Mouse (Mus musculus) midbrain, embryonic 15.5 days (tissue): ENCODE measurements around the gene Adcy9. TPM values are rescaled to one million over a fixed set of nuclear protein-coding genes. Genes with fewer than 3 reads are reported as not detected.

ENCODE experiments used
- ATAC-seq: fragments of 200-750 bp; cut with Nextera tagmentation; replicated peaks from 2 replicates; pipeline ENCODE4 v1.8.0; 2017; ENCODE audit warnings: moderate TSS enrichment
- H3K27ac ChIP-seq: fragments of 300-500 bp; sonication (generic); 2 replicates; pipeline ENCODE4 v1.5.1; 2015; ENCODE audit warnings: mild to moderate bottlenecking, inconsistent platforms
- H3K27me3 ChIP-seq: fragments of 300-500 bp; sonication (generic); replicated peaks from 2 replicates; pipeline ENCODE4 v1.6.1; 2015; ENCODE audit warnings: inconsistent platforms
- H3K36me3 ChIP-seq: fragments of 300-500 bp; sonication (generic); replicated peaks from 2 replicates; pipeline ENCODE4 v1.6.1; 2015; ENCODE audit warnings: inconsistent platforms
- H3K4me1 ChIP-seq: fragments of 300-500 bp; sonication (generic); 2 replicates; pipeline ENCODE4 v1.6.1; 2015; ENCODE audit warnings: inconsistent platforms
- H3K4me2 ChIP-seq: fragments of 300-500 bp; sonication (generic); 2 replicates; pipeline ENCODE4 v1.6.1; 2015; ENCODE audit warnings: inconsistent platforms, mild to moderate bottlenecking, moderate library complexity
- H3K4me3 ChIP-seq: fragments of 300-500 bp; sonication (generic); 2 replicates; pipeline ENCODE4 v1.5.1; 2015; ENCODE audit warnings: mild to moderate bottlenecking, inconsistent platforms
- H3K9ac ChIP-seq: fragments of 300-500 bp; sonication (generic); 2 replicates; pipeline ENCODE4 v1.6.1; 2015; ENCODE audit warnings: mild to moderate bottlenecking, inconsistent platforms
- H3K9me3 ChIP-seq: fragments of 300-500 bp; sonication (generic); 2 replicates; pipeline ENCODE4 v1.6.1; 2016; ENCODE audit warnings: inconsistent platforms
- WGBS: fragments of 180-500 bp; shearing (Covaris S2); methylation state at CpG from one replicate; pipeline ENCODE4 v1.1.7; 2015; ENCODE audit warnings: mixed read lengths; 5-methylcytosine and 5-hydroxymethylcytosine counted together
- polyA plus RNA-seq: library from polyadenylated mRNA; unstranded; fragments of >200 nt; fragmentation: Nextera tagmentation; extraction: Ambion mirVana; gene quantifications from 2 replicates; pipeline ENCODE4 v1.2.1, GENCODE M21; 2015

Adcy9 gene
- polyA plus RNA-seq, 1 experiment from 2014 or later = 4.2 TPM

- Histone ChIP-seq H3K9me3 (no peaks in the 10 kb centered on the region), H3K27ac (no peak overlapping the region), H3K4me2 (peak overlapping the region; percentile 93), H3K4me3 (peak overlapping the region; percentile 20), H3K36me3 (no peaks in the 10 kb centered on the region), H3K27me3 (no peaks in the 10 kb centered on the region; the same call in 1 of the 2 replicates), H3K4me1 (peaks cover 61% of the 10 kb centered on the region), H3K9ac (0 out of 2 replicates have a peak overlapping the region, but pooled peaks have one; percentile 17)
- WGBS = 78% methylated on average over 8 of the region's 8 CpGs
- ATAC-seq = no peak
Measured at GRCm38 (mm10) chr16:4414881-4415585, 5.3 kb downstream of the Adcy9 start.

GRCm38 (mm10) chr16:4413988-4414880 is 6.1 kb downstream of the Adcy9 start:
- Histone ChIP-seq H3K36me3 (no peaks in the 10 kb centered on the region), H3K27ac (no peak overlapping the region), H3K4me1 (peaks cover 59% of the 10 kb centered on the region), H3K4me3 (no peak overlapping the region), H3K9me3 (no peaks in the 10 kb centered on the region), H3K4me2 (peak overlapping the region; percentile 93), H3K27me3 (no peaks in the 10 kb centered on the region; the same call in 1 of the 2 replicates), H3K9ac (no peak overlapping the region)
- no peak for ATAC-seq
- 74% methylated on average over 9 of the region's 9 CpGs for WGBS

- no peak overlapping the region for H3K4me3 ChIP-seq
- H3K9me3 ChIP-seq = no peaks in the 10 kb centered on the region
- ATAC-seq = no peak
- H3K27ac ChIP-seq = no peak overlapping the region
- peak overlapping the region; percentile 24; the same call in 1 of the 2 replicates for H3K4me2 ChIP-seq
- H3K4me1 ChIP-seq = peaks cover 50% of the 10 kb centered on the region
- no peak overlapping the region for H3K9ac ChIP-seq
- H3K36me3 ChIP-seq = no peaks in the 10 kb centered on the region
- no peaks in the 10 kb centered on the region; the same call in 1 of the 2 replicates for H3K27me3 ChIP-seq
- WGBS = 46% methylated on average over 14 of the region's 14 CpGs
Measured at GRCm38 (mm10) chr16:4413301-4413700, 7.0 kb downstream of the Adcy9 start.

GRCm38 (mm10) chr16:4412298-4412697 is 8.0 kb downstream of the Adcy9 start:
- H3K9ac ChIP-seq = no peak overlapping the region
- WGBS = 89% methylated on average over 4 of the region's 4 CpGs
- no peak overlapping the region for H3K4me2 ChIP-seq
- no peak for ATAC-seq
- no peaks in the 10 kb centered on the region for H3K36me3 ChIP-seq
- H3K4me1 ChIP-seq = peaks cover 40% of the 10 kb centered on the region
- no peak overlapping the region for H3K27ac ChIP-seq
- no peaks in the 10 kb centered on the region for H3K27me3 ChIP-seq
- no peaks in the 10 kb centered on the region for H3K9me3 ChIP-seq
- no peak overlapping the region for H3K4me3 ChIP-seq

- no peaks in the 10 kb centered on the region for H3K9me3 ChIP-seq
Measured at GRCm38 (mm10) chr16:4411296-4411695, 9.0 kb downstream of the Adcy9 start.

GRCm38 (mm10) chr16:4407536-4407935 is 12.8 kb downstream of the Adcy9 start:
- Histone ChIP-seq H3K27me3 (no peaks in the 10 kb centered on the region), H3K9me3 (no peaks in the 10 kb centered on the region), H3K4me3 (no peak overlapping the region), H3K27ac (no peak overlapping the region), H3K9ac (no peak overlapping the region), H3K4me2 (no peak overlapping the region), H3K4me1 (no peaks in the 10 kb centered on the region), H3K36me3 (no peaks in the 10 kb centered on the region)
- WGBS = 69% methylated on average over 2 of the region's 2 CpGs
- ATAC-seq = no peak

More at GRCm38 (mm10) chr16:4411296-4411695, 9.0 kb downstream of the Adcy9 start:
- WGBS = 65% methylated on average over 2 of the region's 2 CpGs
- H3K36me3 ChIP-seq = no peaks in the 10 kb centered on the region
- H3K9ac ChIP-seq = no peak overlapping the region
- H3K27me3 ChIP-seq = no peaks in the 10 kb centered on the region
- no peak overlapping the region for H3K4me2 ChIP-seq
- no peak overlapping the region for H3K4me3 ChIP-seq
- peaks cover 32% of the 10 kb centered on the region for H3K4me1 ChIP-seq
- no peak for ATAC-seq
- no peak overlapping the region for H3K27ac ChIP-seq

GRCm38 (mm10) chr16:4406706-4407105 is 13.6 kb downstream of the Adcy9 start:
- Histone ChIP-seq H3K27ac (no peak overlapping the region), H3K9ac (no peak overlapping the region), H3K9me3 (no peaks in the 10 kb centered on the region), H3K4me2 (no peak overlapping the region), H3K4me3 (no peak overlapping the region), H3K4me1 (no peaks in the 10 kb centered on the region), H3K27me3 (no peaks in the 10 kb centered on the region), H3K36me3 (no peaks in the 10 kb centered on the region)
- no peak for ATAC-seq
- 72% methylated on average over 4 of the region's 4 CpGs for WGBS

- no peaks in the 10 kb centered on the region for H3K9me3 ChIP-seq
- 90% methylated on average over 6 of the region's 6 CpGs for WGBS
Measured at GRCm38 (mm10) chr16:4406047-4406586, 14.2 kb downstream of the Adcy9 start.

GRCm38 (mm10) chr16:4404933-4405761 is 15.2 kb downstream of the Adcy9 start:
- Histone ChIP-seq H3K27me3 (no peaks in the 10 kb centered on the region), H3K9me3 (no peaks in the 10 kb centered on the region), H3K36me3 (no peaks in the 10 kb centered on the region), H3K4me3 (no peak overlapping the region), H3K4me2 (no peak overlapping the region), H3K27ac (no peak overlapping the region), H3K4me1 (no peaks in the 10 kb centered on the region), H3K9ac (no peak overlapping the region)
- no peak for ATAC-seq
- WGBS = 66% methylated on average over 8 of the region's 8 CpGs

More at GRCm38 (mm10) chr16:4406047-4406586, 14.2 kb downstream of the Adcy9 start:
- Histone ChIP-seq H3K9ac (no peak overlapping the region), H3K36me3 (no peaks in the 10 kb centered on the region), H3K4me2 (no peak overlapping the region), H3K27ac (no peak overlapping the region), H3K4me3 (no peak overlapping the region), H3K4me1 (no peaks in the 10 kb centered on the region), H3K27me3 (no peaks in the 10 kb centered on the region)
- no peak for ATAC-seq

- ATAC-seq = no peak
- no peak overlapping the region for H3K27ac ChIP-seq
- no peak overlapping the region for H3K4me3 ChIP-seq
- no peaks in the 10 kb centered on the region for H3K9me3 ChIP-seq
- H3K27me3 ChIP-seq = no peaks in the 10 kb centered on the region
- H3K36me3 ChIP-seq = no peaks in the 10 kb centered on the region
- no peak overlapping the region for H3K4me2 ChIP-seq
- H3K4me1 ChIP-seq = no peaks in the 10 kb centered on the region
- H3K9ac ChIP-seq = no peak overlapping the region
- 69% methylated on average over 1 of the region's 1 CpGs for WGBS
Measured at GRCm38 (mm10) chr16:4401109-4401508, 19.2 kb downstream of the Adcy9 start.

- Histone ChIP-seq H3K27me3 (no peaks in the 10 kb centered on the region), H3K4me1 (no peaks in the 10 kb centered on the region), H3K4me2 (no peak overlapping the region), H3K4me3 (no peak overlapping the region), H3K9me3 (no peaks in the 10 kb centered on the region), H3K9ac (no peak overlapping the region), H3K36me3 (no peaks in the 10 kb centered on the region), H3K27ac (no peak overlapping the region)
- WGBS = 81% methylated on average over 5 of the region's 5 CpGs
- ATAC-seq = no peak
Measured at GRCm38 (mm10) chr16:4399471-4400223, 20.7 kb downstream of the Adcy9 start.
